Mouse (Mus musculus) R1 (cell line): ENCODE results near the gene Angptl3.

Experiments
- DNase-seq: peaks from one replicate; pipeline ENCODE4 v3.0.0-alpha.2; 2018; ENCODE audit warnings: low read depth, low spot score

The Angptl3 gene

GRCm38 (mm10) chr4:99030686-99031085, at the start of gene Angptl3:
TSS of gene Angptl3 (plus strand) at chr4:99030954.
- DNase-seq = no peak

- DNase-seq = no peak
Observed at GRCm38 (mm10) chr4:98984701-98985100, 46.1 kb upstream of the Angptl3 start.

GRCm38 (mm10) chr4:98993491-98993890, 37.3 kb upstream of the Angptl3 start:
- no peak for DNase-seq

GRCm38 (mm10) chr4:99005574-99005973, 25.2 kb upstream of the Angptl3 start:
- DNase-seq = no peak

- no peak for DNase-seq
Observed at GRCm38 (mm10) chr4:99006319-99006718, 24.4 kb upstream of the Angptl3 start.

GRCm38 (mm10) chr4:99011039-99011438, 19.7 kb upstream of the Angptl3 start:
- no peak for DNase-seq

GRCm38 (mm10) chr4:99022221-99022620, 8.5 kb upstream of the Angptl3 start:
- no peak for DNase-seq

- no peak for DNase-seq
Observed at GRCm38 (mm10) chr4:99028377-99028776, 2.4 kb upstream of the Angptl3 start.

GRCm38 (mm10) chr4:99032921-99033320, 2.2 kb downstream of the Angptl3 start:
- no peak for DNase-seq

- DNase-seq = no peak
Observed at GRCm38 (mm10) chr4:99044854-99045253, 14.1 kb downstream of the Angptl3 start.

GRCm38 (mm10) chr4:99046471-99046870, 15.7 kb downstream of the Angptl3 start:
- DNase-seq = no peak

GRCm38 (mm10) chr4:99048581-99048980, 17.8 kb downstream of the Angptl3 start:
- DNase-seq = no peak

- DNase-seq = no peak
Observed at GRCm38 (mm10) chr4:99064524-99064923, 33.8 kb downstream of the Angptl3 start.

GRCm38 (mm10) chr4:99068806-99069205, 38.1 kb downstream of the Angptl3 start:
- DNase-seq = peak; percentile 21

- no peak for DNase-seq
Observed at GRCm38 (mm10) chr4:99078005-99078404, 47.3 kb downstream of the Angptl3 start.

- DNase-seq = no peak
Observed at GRCm38 (mm10) chr4:99081169-99081568, 50.4 kb downstream of the Angptl3 start.

- DNase-seq = no peak
Observed at GRCm38 (mm10) chr4:99083862-99084261, 53.1 kb downstream of the Angptl3 start.

GRCm38 (mm10) chr4:99087760-99088485, 57.2 kb downstream of the Angptl3 start:
- no peak for DNase-seq

GRCm38 (mm10) chr4:99091151-99091701, 60.5 kb downstream of the Angptl3 start:
- no peak for DNase-seq

- DNase-seq = no peak
Observed at GRCm38 (mm10) chr4:99091777-99092176, 61.0 kb downstream of the Angptl3 start.
